Mouse (Mus musculus) intestine, embryonic 14.5 days (tissue): ENCODE measurements at regions not wholly inside any gene's neighbourhood (a gene's known extent, or its start where the extent isn't known, plus 50 kb on each side); places are given as distances from the start of the nearest gene placed in this dataset.

Experiments used
- ATAC-seq: fragments of 200-750 bp; cut with Nextera tagmentation; replicated peaks from 2 replicates; pipeline ENCODE4 v1.8.0; 2017; ENCODE audit warnings: low read depth, moderate number of reproducible peaks, moderate TSS enrichment, moderate library complexity; ENCODE audit not compliant: low FRiP score, low TSS enrichment
- DNase-seq: peaks from one replicate; pipeline ENCODE4 v3.0.0-alpha.2; 2018; ENCODE audit warnings: low spot score
- H3K27ac ChIP-seq: fragments of 300-500 bp; sonication (generic); 2 replicates; pipeline ENCODE4 v1.5.1; 2014; ENCODE audit warnings: low read depth, mild to moderate bottlenecking, control low read depth
- H3K27me3 ChIP-seq: fragments of 300-500 bp; sonication (generic); replicated peaks from 2 replicates; pipeline ENCODE4 v1.6.1; 2014; ENCODE audit warnings: low read length, control low read depth; ENCODE audit not compliant: control insufficient read depth, insufficient read depth
- H3K36me3 ChIP-seq: fragments of 300-500 bp; sonication (generic); 2 replicates; pipeline ENCODE4 v1.6.1; 2014; ENCODE audit warnings: low read length, control low read depth; ENCODE audit not compliant: control insufficient read depth, insufficient read depth
- H3K4me1 ChIP-seq: fragments of 300-500 bp; sonication (generic); replicated peaks from 2 replicates; pipeline ENCODE4 v1.6.1; 2014; ENCODE audit warnings: low read length, control low read depth, mixed read lengths; ENCODE audit not compliant: control insufficient read depth, insufficient read depth
- H3K4me2 ChIP-seq: fragments of 300-500 bp; sonication (generic); 2 replicates; pipeline ENCODE4 v1.6.1; 2014; ENCODE audit warnings: low read length
- H3K4me3 ChIP-seq: fragments of 300-500 bp; sonication (generic); 2 replicates; pipeline ENCODE4 v1.5.1; 2014; ENCODE audit warnings: low read depth, low read length, control low read depth, mixed read lengths
- H3K9ac ChIP-seq: fragments of 300-500 bp; sonication (generic); 2 replicates; pipeline ENCODE4 v1.6.1; 2014; ENCODE audit warnings: mild to moderate bottlenecking, low read length
- H3K9me3 ChIP-seq: fragments of 300-500 bp; sonication (generic); 2 replicates; pipeline ENCODE4 v1.6.1; 2016; ENCODE audit warnings: low read length, control low read depth; ENCODE audit not compliant: control insufficient read depth
- WGBS: fragments of 180-500 bp; shearing (Covaris S2); extraction: QIAGEN DNeasy Blood & Tissue Kit; methylation state at CpG from one replicate; pipeline ENCODE4 v1.1.7; 2014; 5-methylcytosine and 5-hydroxymethylcytosine counted together

- no peak overlapping the region for H3K9ac ChIP-seq
- H3K9me3 ChIP-seq = no peaks in the 10 kb centered on the region
- H3K4me3 ChIP-seq = no peak overlapping the region
- DNase-seq (no peak), ATAC-seq (no peak)
- H3K4me1 ChIP-seq = 0 out of 2 replicates have a peak, but pooled peaks cover 9% of the 10 kb centered on the region
- no peak overlapping the region for H3K27ac ChIP-seq
- no peaks in the 10 kb centered on the region for H3K27me3 ChIP-seq
- no peak overlapping the region for H3K4me2 ChIP-seq
- H3K36me3 ChIP-seq = no peaks in the 10 kb centered on the region
- WGBS = 91% methylated on average over 9 of the region's 9 CpGs
Observed at GRCm38 (mm10) chr12:8447612-8448011, 52.2 kb downstream of the Rhob start.

- no peak overlapping the region for H3K9ac ChIP-seq
- H3K4me3 ChIP-seq = no peak overlapping the region
- no peaks in the 10 kb centered on the region for H3K9me3 ChIP-seq
- H3K36me3 ChIP-seq = no peaks in the 10 kb centered on the region
- 20% methylated on average over 7 of the region's 7 CpGs for WGBS
- ATAC-seq (no peak), DNase-seq (no peak)
- 0 out of 2 replicates have a peak, but pooled peaks cover 9% of the 10 kb centered on the region for H3K4me1 ChIP-seq
- H3K27ac ChIP-seq = no peak overlapping the region
- no peak overlapping the region for H3K4me2 ChIP-seq
- H3K27me3 ChIP-seq = no peaks in the 10 kb centered on the region
Observed at GRCm38 (mm10) chr12:8447025-8447424, 52.8 kb downstream of the Rhob start.

- H3K27me3 ChIP-seq = no peaks in the 10 kb centered on the region
- no peak overlapping the region for H3K4me3 ChIP-seq
- ATAC-seq = no peak
- H3K36me3 ChIP-seq = no peaks in the 10 kb centered on the region
- WGBS = 82% methylated on average over 13 of the region's 13 CpGs
- H3K4me2 ChIP-seq = no peak overlapping the region
- no peak overlapping the region for H3K9ac ChIP-seq
- H3K4me1 ChIP-seq = 0 out of 2 replicates have a peak, but pooled peaks cover 6% of the 10 kb centered on the region
- H3K9me3 ChIP-seq = no peaks in the 10 kb centered on the region
- DNase-seq = no peak
- no peak overlapping the region for H3K27ac ChIP-seq
Observed at GRCm38 (mm10) chr12:8444975-8445853, 54.6 kb downstream of the Rhob start.

- no peaks in the 10 kb centered on the region for H3K9me3 ChIP-seq
- no peak overlapping the region for H3K27ac ChIP-seq
- H3K4me1 ChIP-seq = 0 out of 2 replicates have a peak, but pooled peaks cover 6% of the 10 kb centered on the region
- no peak overlapping the region for H3K4me2 ChIP-seq
- H3K27me3 ChIP-seq = no peaks in the 10 kb centered on the region
- H3K9ac ChIP-seq = no peak overlapping the region
- DNase-seq = no peak
- 69% methylated on average over 4 of the region's 4 CpGs for WGBS
- H3K4me3 ChIP-seq = no peak overlapping the region
- no peaks in the 10 kb centered on the region for H3K36me3 ChIP-seq
- ATAC-seq = no peak
Observed at GRCm38 (mm10) chr12:8443917-8444453, 55.8 kb downstream of the Rhob start.

- H3K4me2 ChIP-seq = no peak overlapping the region
- H3K9me3 ChIP-seq = no peaks in the 10 kb centered on the region
- DNase-seq = no peak
- 65% methylated on average over 4 of the region's 4 CpGs for WGBS
- ATAC-seq = no peak
- 0 out of 2 replicates have a peak, but pooled peaks cover 6% of the 10 kb centered on the region for H3K4me1 ChIP-seq
- no peaks in the 10 kb centered on the region for H3K36me3 ChIP-seq
- no peaks in the 10 kb centered on the region for H3K27me3 ChIP-seq
- no peak overlapping the region for H3K4me3 ChIP-seq
- H3K27ac ChIP-seq = no peak overlapping the region
- H3K9ac ChIP-seq = no peak overlapping the region
Observed at GRCm38 (mm10) chr12:8443253-8443661, 56.6 kb downstream of the Rhob start.

- Histone ChIP-seq H3K4me1 (peaks cover 11% of the 10 kb centered on the region; the same call in 1 of the 2 replicates), H3K4me3 (no peak overlapping the region), H3K27ac (no peak overlapping the region), H3K9me3 (no peaks in the 10 kb centered on the region), H3K9ac (no peak overlapping the region), H3K4me2 (no peak overlapping the region), H3K27me3 (no peaks in the 10 kb centered on the region), H3K36me3 (no peaks in the 10 kb centered on the region)
- 84% methylated on average over 4 of the region's 4 CpGs for WGBS
- DNase-seq (no peak), ATAC-seq (no peak)
Observed at GRCm38 (mm10) chr12:8441275-8441674, 58.5 kb downstream of the Rhob start.

GRCm38 (mm10) chr12:8440373-8440772 is 59.4 kb downstream of the Rhob start:
- no peak overlapping the region for H3K4me3 ChIP-seq
- no peak overlapping the region for H3K9ac ChIP-seq
- ATAC-seq (no peak), DNase-seq (no peak)
- no peaks in the 10 kb centered on the region for H3K9me3 ChIP-seq
- H3K4me1 ChIP-seq = peaks cover 11% of the 10 kb centered on the region; the same call in 1 of the 2 replicates
- no peaks in the 10 kb centered on the region for H3K27me3 ChIP-seq
- H3K27ac ChIP-seq = no peak overlapping the region
- no peak overlapping the region for H3K4me2 ChIP-seq
- H3K36me3 ChIP-seq = no peaks in the 10 kb centered on the region
- 90% methylated on average over 3 of the region's 3 CpGs for WGBS

- DNase-seq = no peak
Observed at GRCm38 (mm10) chr12:8439957-8440356, 59.9 kb downstream of the Rhob start.

More at GRCm38 (mm10) chr12:8439957-8440356, 59.9 kb downstream of the Rhob start:
- Histone ChIP-seq H3K36me3 (no peaks in the 10 kb centered on the region), H3K4me3 (no peak overlapping the region), H3K9me3 (no peaks in the 10 kb centered on the region), H3K27ac (no peak overlapping the region), H3K27me3 (no peaks in the 10 kb centered on the region), H3K9ac (no peak overlapping the region), H3K4me1 (peaks cover 11% of the 10 kb centered on the region; the same call in 1 of the 2 replicates), H3K4me2 (no peak overlapping the region)
- ATAC-seq = no peak
- WGBS = 83% methylated on average over 3 of the region's 3 CpGs
